Mouse (Mus musculus): ENCODE measurements around the gene Npsr1. TPM values are rescaled to one million over a fixed set of nuclear protein-coding genes. Genes with fewer than 3 reads are reported as not detected.

Gene Npsr1
- polyA plus RNA-seq, 1 experiment from 2014 or later, result not detected

DNA sequence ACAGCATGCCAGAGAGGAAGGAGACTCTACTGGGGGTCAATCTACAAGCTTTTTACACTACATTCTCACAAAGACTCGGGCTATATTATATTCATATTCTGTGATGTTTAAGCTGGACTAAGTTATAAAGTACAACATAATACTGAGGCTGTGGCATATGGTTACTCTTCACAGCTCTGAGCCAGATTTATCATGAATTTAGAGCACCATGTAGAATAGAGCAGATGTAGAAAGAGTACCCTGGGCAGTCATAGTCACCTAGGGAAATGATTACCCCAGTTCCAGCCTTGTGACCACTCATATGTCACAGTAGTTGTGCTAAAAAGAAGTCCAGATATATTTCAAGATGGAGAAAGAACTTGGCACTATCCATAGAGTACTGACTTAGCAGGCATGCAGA, 70.7 kb downstream of the Npsr1 start:
- Histone ChIP-seq H3K9me3 (no peaks in the 10 kb centered on the region), H3K27ac (no peak overlapping the region)
- WGBS, result 81% methylated on average over 1 of the region's 1 CpGs

GRCm38 (mm10) chr9:24170728-24171127, 72.9 kb downstream of the Npsr1 start:
- no peaks in the 10 kb centered on the region for H3K4me1 ChIP-seq (replicated peaks)
- DNase-seq (ENCODE audit: low spot score), result no peak
- H3K27me3 ChIP-seq (ENCODE audit: insufficient read depth, poor library complexity, severe bottlenecking), result no peaks in the 10 kb centered on the region
- H3K4me3 ChIP-seq, result no peak overlapping the region
- no peak overlapping the region for H3K27ac ChIP-seq
- H3K36me3 ChIP-seq, result no peaks in the 10 kb centered on the region
- 77% methylated on average over 1 of the region's 1 CpGs for WGBS
- no peaks in the 10 kb centered on the region for H3K9me3 ChIP-seq

More for the DNA sequence above, 70.7 kb downstream of the Npsr1 start:
- H3K27me3 ChIP-seq (ENCODE audit: insufficient read depth, poor library complexity, severe bottlenecking), result no peaks in the 10 kb centered on the region
- no peaks in the 10 kb centered on the region for H3K4me1 ChIP-seq (replicated peaks)
- no peaks in the 10 kb centered on the region for H3K36me3 ChIP-seq
- no peak overlapping the region for H3K4me3 ChIP-seq
- no peak for DNase-seq (ENCODE audit: low spot score)

GRCm38 (mm10) chr9:24178744-24179143, 80.9 kb downstream of the Npsr1 start:
- WGBS, result 93% methylated on average over 2 of the region's 2 CpGs
- H3K27ac ChIP-seq, result no peak overlapping the region
- no peaks in the 10 kb centered on the region for H3K9me3 ChIP-seq
- H3K4me1 ChIP-seq (replicated peaks), result no peaks in the 10 kb centered on the region
- no peaks in the 10 kb centered on the region for H3K27me3 ChIP-seq (ENCODE audit: insufficient read depth, poor library complexity, severe bottlenecking)
- H3K4me3 ChIP-seq, result no peak overlapping the region
- no peak for DNase-seq (ENCODE audit: low spot score)
- H3K36me3 ChIP-seq, result no peaks in the 10 kb centered on the region

DNA sequence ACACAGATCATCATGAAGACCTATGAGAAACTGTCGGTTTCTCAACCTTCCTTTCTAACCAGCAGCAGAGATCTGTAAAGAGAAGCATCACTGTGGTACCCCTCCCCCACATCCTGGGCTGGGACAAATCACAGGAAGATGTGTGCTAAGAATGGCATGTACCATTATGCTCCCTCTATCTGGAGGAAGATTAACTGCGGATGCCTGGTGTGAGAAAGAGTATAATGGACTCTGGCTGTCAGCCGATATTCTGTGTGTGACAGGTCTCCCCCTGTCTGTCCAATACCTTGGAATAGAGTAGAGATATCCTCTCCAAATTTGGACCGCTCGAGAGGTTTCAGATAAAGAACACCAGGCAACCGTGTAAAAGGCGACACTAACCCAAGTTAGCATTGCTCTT, 83.1 kb downstream of the Npsr1 start:
- H3K4me1 ChIP-seq (replicated peaks), result no peaks in the 10 kb centered on the region
- H3K27me3 ChIP-seq (ENCODE audit: insufficient read depth, poor library complexity, severe bottlenecking), result no peaks in the 10 kb centered on the region
- no peaks in the 10 kb centered on the region for H3K36me3 ChIP-seq
- H3K27ac ChIP-seq, result no peak overlapping the region
- 91% methylated on average over 7 of the region's 7 CpGs for WGBS
- no peak for DNase-seq (ENCODE audit: low spot score)
- H3K4me3 ChIP-seq, result no peak overlapping the region
- H3K9me3 ChIP-seq, result no peaks in the 10 kb centered on the region

DNA sequence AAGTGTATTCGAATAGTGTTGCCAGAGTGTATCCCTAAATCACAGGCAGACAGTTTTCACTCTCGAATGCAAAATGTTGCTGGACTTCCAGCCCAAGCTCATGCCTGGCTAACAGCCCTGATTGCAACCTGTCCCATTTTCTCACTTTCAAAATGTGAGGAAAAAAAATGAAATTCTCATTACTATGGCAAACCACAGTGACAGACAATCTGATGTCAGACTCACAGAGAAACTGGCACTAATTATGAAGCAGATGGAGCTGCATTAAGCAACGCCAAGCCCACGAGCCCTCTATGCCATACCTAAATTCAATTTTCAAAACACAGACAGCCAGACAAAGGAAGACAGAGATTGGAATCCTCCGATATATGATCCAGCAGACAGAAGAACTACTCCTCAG, 88.5 kb downstream of the Npsr1 start:
- Histone ChIP-seq H3K9me3 (no peaks in the 10 kb centered on the region), H3K4me1 (replicated peaks) (no peaks in the 10 kb centered on the region), H3K27me3 (ENCODE audit: insufficient read depth, poor library complexity, severe bottlenecking) (no peaks in the 10 kb centered on the region), H3K27ac (no peak overlapping the region), H3K36me3 (no peaks in the 10 kb centered on the region), H3K4me3 (no peak overlapping the region)
- WGBS, result 91% methylated on average over 5 of the region's 5 CpGs
- no peak for DNase-seq (ENCODE audit: low spot score)

DNA sequence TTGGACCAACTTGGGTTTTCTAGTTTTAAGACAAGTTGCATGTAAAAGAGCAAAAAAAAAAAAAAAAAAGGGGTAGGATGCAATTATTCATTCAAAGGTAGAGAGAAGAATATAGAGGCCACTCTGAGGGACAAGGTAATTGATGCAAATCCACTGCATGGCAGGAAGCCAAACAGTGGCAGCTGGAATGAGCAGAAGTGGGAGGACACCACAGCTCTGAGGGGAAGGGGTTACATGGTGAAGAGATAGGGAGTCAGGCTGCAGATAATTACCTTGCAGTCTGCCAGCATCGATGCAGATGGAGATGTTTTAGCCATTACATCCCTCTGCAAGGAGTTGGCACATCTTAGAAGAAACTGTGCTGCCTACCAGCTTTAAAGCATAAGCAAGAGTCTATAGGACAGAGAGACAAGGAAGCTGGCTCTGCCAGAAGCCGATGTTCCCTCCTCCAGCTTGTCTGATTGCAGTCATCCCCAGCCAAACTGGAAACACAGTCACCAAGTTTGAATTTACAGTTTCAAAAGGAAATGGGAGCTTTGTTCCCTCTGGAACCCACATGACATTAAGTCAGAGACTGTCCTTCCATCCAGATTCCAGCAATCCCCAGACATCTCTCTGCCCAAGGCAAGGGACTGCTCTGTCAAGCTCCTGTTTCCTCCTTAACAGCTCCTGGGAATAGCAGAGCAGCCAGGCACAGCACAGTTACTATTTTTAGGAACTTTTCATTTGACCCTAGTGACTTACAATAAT, 91.9 kb downstream of the Npsr1 start:
- no peak overlapping the region for H3K27ac ChIP-seq
- no peaks in the 10 kb centered on the region for H3K36me3 ChIP-seq
- no peaks in the 10 kb centered on the region for H3K27me3 ChIP-seq (ENCODE audit: insufficient read depth, poor library complexity, severe bottlenecking)
- 54% methylated on average over 2 of the region's 2 CpGs for WGBS
- no peak for DNase-seq (ENCODE audit: low spot score)
- H3K4me3 ChIP-seq, result no peak overlapping the region
- H3K9me3 ChIP-seq, result no peaks in the 10 kb centered on the region
- no peaks in the 10 kb centered on the region for H3K4me1 ChIP-seq (replicated peaks)

DNA sequence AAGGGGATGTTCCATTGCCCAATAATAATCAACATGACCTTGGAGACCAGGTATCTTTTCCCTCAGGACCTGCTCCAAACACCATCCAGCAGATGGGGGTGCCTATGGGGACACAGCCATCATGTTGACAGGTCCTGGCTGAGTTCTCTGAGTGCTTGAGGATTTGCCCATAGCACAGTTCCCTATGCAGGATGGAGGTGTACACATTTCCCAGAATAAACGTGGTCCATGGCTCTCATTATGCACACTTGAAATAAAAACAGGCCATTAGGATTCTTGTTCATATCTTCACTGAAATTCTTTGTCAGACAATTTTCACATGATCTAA, 92.4 kb downstream of the Npsr1 start:
- no peaks in the 10 kb centered on the region for H3K36me3 ChIP-seq
- H3K27ac ChIP-seq, result no peak overlapping the region
- DNase-seq (ENCODE audit: low spot score), result no peak
- no peaks in the 10 kb centered on the region for H3K27me3 ChIP-seq (ENCODE audit: insufficient read depth, poor library complexity, severe bottlenecking)
- WGBS, result 72% methylated on average over 1 of the region's 1 CpGs
- no peak overlapping the region for H3K4me3 ChIP-seq
- H3K4me1 ChIP-seq (replicated peaks), result no peaks in the 10 kb centered on the region
- no peaks in the 10 kb centered on the region for H3K9me3 ChIP-seq

- Histone ChIP-seq H3K27me3 (ENCODE audit: insufficient read depth, poor library complexity, severe bottlenecking) (no peaks in the 10 kb centered on the region), H3K4me1 (replicated peaks) (no peaks in the 10 kb centered on the region), H3K9me3 (no peaks in the 10 kb centered on the region), H3K4me3 (no peak overlapping the region), H3K27ac (no peak overlapping the region), H3K36me3 (no peaks in the 10 kb centered on the region)
- DNase-seq (ENCODE audit: low spot score), result no peak
- WGBS, result 66% methylated on average over 1 of the region's 1 CpGs
Observed at GRCm38 (mm10) chr9:24198254-24198653, 100.5 kb downstream of the Npsr1 start.

- no peak overlapping the region for H3K4me3 ChIP-seq
- no peak for DNase-seq (ENCODE audit: low spot score)
- WGBS, result 100% methylated on average over 1 of the region's 1 CpGs
- no peaks in the 10 kb centered on the region for H3K9me3 ChIP-seq
- no peak overlapping the region for H3K27ac ChIP-seq
- no peaks in the 10 kb centered on the region for H3K4me1 ChIP-seq (replicated peaks)
- H3K27me3 ChIP-seq (ENCODE audit: insufficient read depth, poor library complexity, severe bottlenecking), result no peaks in the 10 kb centered on the region
- no peaks in the 10 kb centered on the region for H3K36me3 ChIP-seq
Observed at GRCm38 (mm10) chr9:24211636-24212035, 113.8 kb downstream of the Npsr1 start.

GRCm38 (mm10) chr9:24217721-24218120, 119.9 kb downstream of the Npsr1 start:
- H3K4me3 ChIP-seq, result no peak overlapping the region
- no peaks in the 10 kb centered on the region for H3K36me3 ChIP-seq
- WGBS, result 65% methylated on average over 1 of the region's 1 CpGs
- DNase-seq (ENCODE audit: low spot score), result no peak
- H3K9me3 ChIP-seq, result no peaks in the 10 kb centered on the region
- no peaks in the 10 kb centered on the region for H3K27me3 ChIP-seq (ENCODE audit: insufficient read depth, poor library complexity, severe bottlenecking)
- no peak overlapping the region for H3K27ac ChIP-seq
- no peaks in the 10 kb centered on the region for H3K4me1 ChIP-seq (replicated peaks)

- Histone ChIP-seq H3K27ac (no peak overlapping the region), H3K4me3 (no peak overlapping the region), H3K4me1 (replicated peaks) (no peaks in the 10 kb centered on the region), H3K9me3 (no peaks in the 10 kb centered on the region), H3K36me3 (no peaks in the 10 kb centered on the region), H3K27me3 (ENCODE audit: insufficient read depth, poor library complexity, severe bottlenecking) (no peaks in the 10 kb centered on the region)
- no peak for DNase-seq (ENCODE audit: low spot score)
- WGBS, result 94% methylated on average over 1 of the region's 1 CpGs
Observed at GRCm38 (mm10) chr9:24236461-24236860, 138.7 kb downstream of the Npsr1 start.

DNA sequence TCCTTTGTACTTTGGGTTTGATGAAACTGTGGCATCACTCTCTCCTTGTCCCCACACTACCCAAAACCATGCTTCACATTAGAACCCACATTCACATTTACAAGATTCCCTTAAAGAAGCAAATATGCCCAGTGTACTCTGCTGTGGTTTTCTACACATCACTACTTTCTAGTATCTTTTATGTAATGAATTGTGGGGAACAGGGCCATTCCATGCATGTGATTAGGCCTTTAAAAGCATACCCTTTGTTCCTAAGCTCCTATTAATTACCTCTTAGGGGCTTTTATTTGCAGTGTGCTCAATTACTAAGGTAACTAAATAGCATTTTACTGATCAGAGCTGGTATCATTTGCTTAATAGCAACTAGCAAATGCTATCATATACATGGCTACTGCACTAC, 149.8 kb downstream of the Npsr1 start:
- no peaks in the 10 kb centered on the region for H3K9me3 ChIP-seq
- H3K4me3 ChIP-seq, result no peak overlapping the region
- H3K27me3 ChIP-seq (ENCODE audit: insufficient read depth, poor library complexity, severe bottlenecking), result no peaks in the 10 kb centered on the region
- no peaks in the 10 kb centered on the region for H3K36me3 ChIP-seq
- no peaks in the 10 kb centered on the region for H3K4me1 ChIP-seq (replicated peaks)
- no peak for DNase-seq (ENCODE audit: low spot score)
- H3K27ac ChIP-seq, result no peak overlapping the region

GRCm38 (mm10) chr9:24254236-24254635, 156.4 kb downstream of the Npsr1 start:
- Histone ChIP-seq H3K9me3 (no peaks in the 10 kb centered on the region), H3K27ac (no peak overlapping the region)
- no peak for DNase-seq (ENCODE audit: low spot score)

More at GRCm38 (mm10) chr9:24254236-24254635, 156.4 kb downstream of the Npsr1 start:
- H3K4me1 ChIP-seq (replicated peaks), result no peaks in the 10 kb centered on the region
- 56% methylated on average over 8 of the region's 8 CpGs for WGBS
- no peaks in the 10 kb centered on the region for H3K36me3 ChIP-seq
- no peak overlapping the region for H3K4me3 ChIP-seq
- H3K27me3 ChIP-seq (ENCODE audit: insufficient read depth, poor library complexity, severe bottlenecking), result no peaks in the 10 kb centered on the region
